Mouse (Mus musculus) erythroblast, adult 5-6 weeks (primary cell): Measurements from ENCODE around the gene Gm21903. TPM values are rescaled to one million over a fixed set of nuclear protein-coding genes. Genes with fewer than 3 reads are reported as not detected.
"Not testable (repeated sequence)": the region's sequence is repeated elsewhere in the genome, so short reads cannot be mapped to it uniquely, and the experiment has no call there.

Experiments
- ATAC-seq: replicated peaks from 2 replicates; pipeline ENCODE4 v1.8.0; 2016; ENCODE audit warnings: moderate number of reproducible peaks, mild to moderate bottlenecking, moderate TSS enrichment, inconsistent platforms; ENCODE audit not compliant: poor library complexity, low FRiP score, severe bottlenecking
- total RNA-seq, 2 experiments: library from RNA; stranded (forward) in 1 of 2; stranded (reverse) in 1 of 2; fragments of 150-400 nt in 1 of 2; fragments of 200-764, 138-1000 nt in 1 of 2; gene quantifications; 2 replicates each; pipeline versions ENCODE4 v1.2.3 to v1.2.4; 2015 to 2017; ENCODE audit warnings: low replicate concordance in 2 of 2

Gene Gm21903
- total RNA-seq (2015; ENCODE audit: low replicate concordance) (not detected in 2 replicates), total RNA-seq (2017; ENCODE audit: low replicate concordance) (not detected in 2 replicates)

DNA sequence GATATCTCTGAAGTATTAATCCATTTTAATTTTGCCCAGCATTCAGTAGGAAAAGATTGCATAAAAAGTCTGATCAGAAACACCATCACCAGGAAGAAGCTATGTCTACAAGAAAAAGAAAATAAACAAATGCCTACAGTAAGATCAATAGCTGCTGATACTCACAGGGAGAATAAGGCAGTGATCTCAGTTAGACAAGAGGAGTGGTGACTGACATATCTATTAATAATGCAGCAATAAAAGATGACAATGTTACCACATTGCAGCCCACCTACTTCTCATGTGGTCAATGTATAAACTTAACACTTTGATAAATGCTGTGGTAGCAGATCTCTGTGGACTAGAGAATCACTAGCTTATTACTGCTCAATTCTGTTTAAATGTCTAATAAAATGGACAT lies at the start of gene Gm21903:
Gm21903 (minus strand) TSS at position 101 of the 400 bp plus-strand sequence.
- no peak for ATAC-seq

DNA sequence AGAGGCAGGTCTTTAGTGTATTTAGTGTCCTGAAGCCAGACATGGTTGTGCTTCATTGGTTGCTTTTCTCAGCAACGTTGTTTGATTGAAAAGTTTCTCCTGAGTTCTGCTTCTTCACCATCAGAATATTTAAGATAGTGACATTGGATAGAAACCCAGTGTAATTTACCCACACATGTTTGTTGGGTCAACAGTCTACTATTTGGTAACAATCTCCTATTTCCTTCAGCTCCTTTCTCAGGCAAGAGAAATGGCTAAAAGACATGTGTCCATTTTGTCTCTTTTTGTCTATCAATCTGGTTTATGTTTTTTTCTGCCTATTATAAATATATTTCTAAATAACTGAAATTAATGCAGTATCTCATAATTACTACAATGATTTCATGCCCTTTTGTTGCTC lies 33.8 kb upstream of the Gm21903 start, which contains the start of gene Esp23:
Esp23 (minus strand) TSS at position 101 of the 400 bp plus-strand sequence.
- ATAC-seq, result no peak

DNA sequence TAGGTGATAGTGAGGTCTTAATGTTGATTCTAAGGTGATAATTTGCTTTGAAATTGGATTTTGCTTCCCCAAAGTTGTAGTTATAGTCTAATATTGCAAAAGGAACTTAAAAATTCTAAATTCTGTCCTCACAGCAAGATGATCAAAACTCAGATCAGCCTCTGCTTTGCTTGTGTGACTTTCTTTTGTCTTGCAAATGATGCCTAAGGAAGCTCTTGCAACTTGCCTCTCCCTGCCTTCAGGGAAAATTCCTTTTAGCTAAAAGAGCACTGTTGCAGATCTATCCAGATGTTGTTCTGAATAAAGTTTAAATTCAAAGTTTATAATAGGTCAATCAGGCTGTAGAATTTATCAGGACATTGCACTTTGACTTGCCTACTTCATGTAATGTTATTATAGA lies 20.5 kb upstream of the Gm21903 start:
- ATAC-seq, result no peak

DNA sequence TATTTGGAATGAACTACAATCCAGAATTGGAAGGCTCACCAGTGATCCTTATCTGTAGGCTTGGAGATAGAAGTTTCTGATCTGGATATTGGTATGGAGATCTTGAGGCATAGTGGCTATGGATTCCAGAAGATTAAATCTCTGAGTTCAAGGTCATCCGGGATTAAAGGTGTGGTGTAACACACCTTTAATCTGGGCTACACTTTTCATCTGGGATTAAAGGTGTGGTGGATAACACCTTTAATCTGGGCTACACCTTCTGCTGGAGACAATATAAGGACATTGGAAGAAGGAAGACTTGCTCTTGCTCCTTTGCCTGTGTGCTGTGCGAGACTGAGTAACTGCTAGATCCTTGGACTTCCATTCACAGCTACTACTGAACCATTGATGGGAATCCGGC lies 6.7 kb downstream of the Gm21903 start, which contains the start of gene Esp24:
Esp24 (plus strand) TSS at position 301 of the 400 bp plus-strand sequence.
- not testable (repeated sequence) for ATAC-seq

DNA sequence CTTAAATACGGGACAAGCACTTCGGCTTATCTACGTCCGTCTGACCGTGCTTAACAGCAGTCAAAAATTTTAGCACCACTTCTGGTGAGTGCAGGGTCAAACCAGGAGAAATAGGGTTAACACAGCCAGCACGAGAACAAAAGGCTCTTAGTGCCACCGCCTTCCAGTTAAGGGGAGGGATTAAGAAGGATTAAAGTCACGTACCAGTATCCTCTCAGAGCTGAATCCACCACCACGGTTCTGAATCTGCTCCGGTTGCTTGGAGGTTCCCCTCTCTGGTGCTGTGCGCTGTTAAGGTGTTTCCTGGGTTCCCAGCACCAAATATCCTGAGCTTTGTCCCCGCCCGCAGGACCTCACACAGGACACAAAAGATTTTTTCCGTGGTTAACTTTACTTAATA lies 26.0 kb downstream of the Gm21903 start:
- ATAC-seq, result no peak

DNA sequence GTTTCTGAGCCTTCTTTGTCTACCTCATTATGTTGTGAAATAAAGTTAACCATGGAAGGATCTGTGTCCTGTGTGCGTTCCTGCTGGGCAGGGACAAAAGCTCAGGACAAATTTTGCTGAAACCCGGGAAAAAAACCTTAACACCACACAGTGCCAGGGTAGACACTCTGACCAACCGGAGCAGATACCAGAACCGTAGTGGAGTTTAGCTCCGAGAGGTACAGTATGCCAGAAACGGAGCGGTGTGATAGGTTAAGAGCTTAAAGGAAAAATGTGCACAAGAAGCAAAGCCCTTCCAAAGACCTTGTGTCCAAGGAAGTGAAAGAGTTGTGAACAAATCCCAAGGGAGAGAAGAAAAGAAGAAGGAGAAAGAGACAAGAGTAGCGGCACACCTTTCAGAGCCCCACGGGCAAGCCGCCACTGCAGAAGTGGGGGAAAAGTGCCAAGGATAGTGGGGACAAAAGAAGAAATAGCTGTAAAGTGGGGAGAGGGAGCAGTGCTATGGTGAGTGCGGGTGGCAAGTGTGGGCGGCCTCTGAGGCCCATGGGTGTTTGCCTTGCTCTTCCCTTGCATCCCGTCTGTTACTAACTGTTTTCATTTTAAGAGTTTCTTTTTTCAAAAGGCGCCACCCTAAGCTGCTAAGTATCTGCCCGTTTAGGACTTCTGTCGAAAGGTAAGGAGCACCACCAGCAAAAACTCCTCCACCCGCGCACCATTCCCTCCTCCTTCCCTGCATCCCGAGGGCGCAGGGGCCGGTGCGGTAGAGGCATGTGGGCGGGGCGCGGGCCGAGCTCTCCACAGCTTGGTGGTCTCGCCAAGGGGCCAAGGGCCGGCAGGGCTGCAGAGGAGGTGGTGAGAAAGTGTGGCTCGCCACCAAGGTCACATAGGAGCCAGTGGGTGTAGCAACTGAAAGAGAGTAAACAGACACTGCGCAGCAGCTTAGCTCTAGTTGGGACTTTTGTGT lies 32.2 kb downstream of the Gm21903 start:
- no peak for ATAC-seq

DNA sequence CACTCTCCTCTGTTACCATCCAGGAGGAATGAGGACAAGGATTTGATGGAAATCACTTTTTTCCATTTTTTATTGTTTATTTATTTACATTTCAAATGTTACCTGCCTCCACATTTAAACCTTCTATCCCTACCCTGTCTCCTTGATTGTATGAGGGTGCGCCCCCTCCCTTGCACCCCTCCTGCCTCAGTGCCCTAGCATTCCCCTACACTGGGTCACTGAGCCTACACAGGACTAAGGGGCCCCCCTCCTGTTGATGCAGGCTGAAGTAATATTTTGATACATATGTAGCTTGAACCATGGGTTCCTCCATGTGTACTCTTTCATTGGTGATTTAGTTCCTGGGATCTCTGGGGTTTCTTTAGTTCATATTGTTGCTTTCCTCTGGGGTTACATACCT lies 33.3 kb downstream of the Gm21903 start:
- ATAC-seq, result no peak

Other genes with a start within 250 kb of the Gm21903 start
- gene Esp24, start 6.6 kb downstream of the Gm21903 start, total RNA-seq (2015; ENCODE audit: low replicate concordance), result not detected in 2 replicates
- not detected in 2 replicates for gene Esp24, start 6.6 kb downstream of the Gm21903 start, total RNA-seq (2017; ENCODE audit: low replicate concordance)
- not detected in 2 replicates for gene Esp23, start 33.7 kb upstream of the Gm21903 start, total RNA-seq (2015; ENCODE audit: low replicate concordance)
- gene Esp23, start 33.7 kb upstream of the Gm21903 start, total RNA-seq (2017; ENCODE audit: low replicate concordance), result not detected in 2 replicates
- not detected in 2 replicates for gene Esp22, start 52.0 kb upstream of the Gm21903 start, total RNA-seq (2015; ENCODE audit: low replicate concordance)
- not detected in 2 replicates for gene Esp22, start 52.0 kb upstream of the Gm21903 start, total RNA-seq (2017; ENCODE audit: low replicate concordance)